Mouse (Mus musculus) urinary bladder, postnatal 36 days (tissue): ENCODE measurements around the gene Sirt6.

Source experiments
- DNase-seq, 2 experiments: peaks; one replicate each; pipeline ENCODE4 v3.0.0; 2022; ENCODE audit warnings: low spot score in 2 of 2, mixed read lengths in 1 of 2

The Sirt6 gene

DNA sequence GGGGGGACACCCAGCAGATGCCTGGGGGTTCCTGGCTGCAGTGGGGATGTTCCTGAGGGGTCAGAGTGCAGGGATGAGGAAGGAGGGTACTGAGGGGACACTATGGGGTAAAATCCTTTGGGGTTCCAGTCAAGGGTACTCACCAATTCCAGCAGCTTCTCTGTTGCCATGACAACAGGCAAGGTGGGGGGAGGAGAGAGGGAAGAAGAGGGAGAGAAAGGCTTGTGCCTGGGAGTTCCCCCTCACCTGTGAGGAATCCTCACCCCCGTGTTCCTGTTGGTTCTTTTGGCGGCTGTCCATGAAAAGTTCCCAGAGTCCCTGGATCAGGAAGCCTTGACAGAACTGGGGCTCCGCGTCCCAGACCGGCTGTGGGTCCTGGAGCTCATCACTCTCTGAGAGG, 32.0 kb downstream of the Sirt6 start:
- DNase-seq, result no peak

GRCm38 (mm10) chr10:81593935-81594334, 33.7 kb downstream of the Sirt6 start:
- no peak for DNase-seq

DNA sequence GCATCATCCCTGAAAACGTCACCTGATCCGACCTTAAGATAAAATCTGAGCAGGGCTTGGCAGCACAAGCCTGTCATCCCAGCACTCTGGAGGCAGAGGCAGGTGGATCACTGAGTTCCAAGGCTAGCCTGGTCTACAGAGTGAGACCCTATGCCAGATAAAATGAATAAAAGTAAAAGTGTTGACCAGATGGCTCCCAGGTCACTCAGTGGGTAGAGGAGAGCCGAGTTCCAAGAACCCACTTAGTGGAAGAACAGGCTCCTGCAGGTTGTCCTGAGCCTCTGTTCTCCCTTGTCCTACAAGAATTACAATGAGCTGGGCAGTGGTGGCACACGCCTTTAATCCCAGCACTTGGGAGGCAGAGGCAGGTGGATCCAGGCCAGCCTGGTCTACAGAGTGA, 34.4 kb downstream of the Sirt6 start:
- DNase-seq, result no peak

DNA sequence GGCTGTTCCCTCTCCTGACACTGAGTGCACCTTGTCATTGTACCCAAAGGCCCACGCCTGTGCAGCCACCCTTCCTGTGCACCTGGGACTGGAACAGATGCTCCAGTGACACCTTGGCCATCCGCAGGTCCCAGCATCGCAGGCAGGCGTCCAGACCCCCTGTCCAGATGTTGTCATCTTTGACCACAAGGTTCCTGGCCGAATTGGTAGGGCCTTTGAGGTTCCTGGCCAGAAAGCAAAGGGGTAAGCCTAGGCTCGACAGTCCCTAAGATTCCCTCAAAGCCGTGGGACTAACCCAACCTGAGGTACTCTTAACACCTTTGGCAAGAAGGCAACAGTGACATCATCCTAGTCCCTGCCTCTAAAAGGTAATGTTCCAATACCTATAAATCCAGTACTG, 35.0 kb downstream of the Sirt6 start:
- no peak for DNase-seq

GRCm38 (mm10) chr10:81591846-81592245, 35.8 kb downstream of the Sirt6 start:
- DNase-seq, result no peak

DNA sequence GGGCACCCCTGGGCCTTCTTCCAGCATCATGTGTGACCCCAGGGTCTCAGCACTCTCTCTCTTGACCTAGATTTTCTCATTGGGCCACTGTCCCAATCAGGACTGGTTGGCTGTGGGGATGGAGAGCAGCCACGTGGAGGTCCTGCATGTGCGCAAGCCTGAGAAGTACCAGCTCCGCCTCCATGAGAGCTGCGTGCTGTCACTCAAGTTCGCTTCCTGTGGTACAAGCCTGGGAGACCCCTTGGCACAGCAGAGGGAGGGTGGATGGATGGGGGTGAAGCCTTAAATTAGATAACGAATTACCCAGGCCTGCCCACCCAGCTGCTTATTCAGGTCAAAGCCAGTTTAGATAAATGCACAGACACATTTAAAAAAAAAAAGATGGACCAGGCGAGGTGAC, 38.9 kb downstream of the Sirt6 start:
- no peak for DNase-seq

DNA sequence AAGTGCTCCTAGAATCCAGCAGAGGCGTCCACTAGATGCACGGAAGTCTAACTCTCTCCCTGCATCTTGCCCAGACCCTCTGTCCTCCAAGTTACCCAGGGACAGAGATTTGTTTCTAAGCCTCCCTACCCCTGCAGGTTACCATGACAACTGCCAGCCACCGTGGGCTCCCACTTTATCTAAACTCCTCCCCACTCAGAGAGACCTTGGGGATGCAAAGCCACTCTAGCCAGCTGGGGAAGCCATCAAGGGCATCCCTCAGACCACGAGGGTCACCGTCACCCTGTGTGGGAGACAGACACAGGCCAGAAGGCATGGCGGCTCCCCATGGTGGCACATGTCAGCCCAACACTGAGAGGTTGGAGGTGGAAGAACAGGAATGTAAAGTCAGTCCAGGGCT, 44.2 kb downstream of the Sirt6 start:
- DNase-seq, result no peak

GRCm38 (mm10) chr10:81580441-81581070, 47.0 kb downstream of the Sirt6 start:
- DNase-seq, result no peak

- DNase-seq, result no peak
These were observed 47.6 kb downstream of the Sirt6 start for GRCm38 (mm10) chr10:81579967-81580366.

GRCm38 (mm10) chr10:81575695-81576094, 51.9 kb downstream of the Sirt6 start:
- DNase-seq, result no peak

GRCm38 (mm10) chr10:81575208-81575631, 52.4 kb downstream of the Sirt6 start:
- peak; percentile 41 to 43 for DNase-seq

GRCm38 (mm10) chr10:81574081-81575056, 53.2 kb downstream of the Sirt6 start, which contains the start of gene Tle2:
Tle2 (plus strand) TSS chr10:81574561.
- no peak for DNase-seq

DNA sequence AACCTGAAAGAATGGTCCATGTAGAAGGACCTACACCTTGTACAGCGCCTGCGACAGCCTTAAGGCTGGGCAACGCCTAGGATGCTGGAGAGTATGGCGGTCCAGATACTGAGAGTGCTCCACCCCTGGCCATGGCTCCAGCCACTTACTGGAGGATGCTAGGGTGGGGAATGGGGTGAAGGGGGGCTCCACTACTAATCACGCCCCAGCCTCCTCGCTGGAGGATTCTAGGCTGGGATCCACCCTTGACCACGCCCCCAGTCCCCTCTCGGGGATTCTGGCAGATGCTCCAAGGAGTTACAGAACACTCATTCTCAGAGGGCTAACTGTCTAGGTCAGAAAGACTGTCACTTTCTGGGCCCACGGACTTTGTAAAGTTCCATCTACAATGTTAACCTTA, 54.6 kb downstream of the Sirt6 start:
- DNase-seq, result peak; percentile 38 to 68

GRCm38 (mm10) chr10:81572133-81572671, 55.4 kb downstream of the Sirt6 start:
- no peak for DNase-seq
